Mouse (Mus musculus) hindbrain, embryonic 11.5 days (tissue): ENCODE results near the gene Epn2. TPM values are rescaled to one million over a fixed set of nuclear protein-coding genes. Genes with fewer than 3 reads are reported as not detected.

Source experiments
- polyA plus RNA-seq: library from polyadenylated mRNA; unstranded; fragments of >200 nt; fragmentation: Nextera tagmentation; extraction: Ambion mirVana; gene quantifications from 2 replicates; pipeline ENCODE4 v1.2.1, GENCODE M21; 2014

The Epn2 gene
- polyA plus RNA-seq, 1 experiment from 2014 or later: 34.2 TPM

Other genes starting within 250 kb of the Epn2 start
- gene Slc47a2, start 236.8 kb downstream of the Epn2 start, polyA plus RNA-seq: not detected in 2 replicates
- gene Slc47a1, start 201.3 kb downstream of the Epn2 start, polyA plus RNA-seq: 0.08 and 0.15 TPM in 2 replicates
- gene Rnf112, start 125.6 kb downstream of the Epn2 start, polyA plus RNA-seq: 0.56 and 0.74 TPM in 2 replicates
- 111 and 132 TPM in 2 replicates for gene Mfap4, start 94.3 kb downstream of the Epn2 start, polyA plus RNA-seq
- gene Mapk7, start 85.3 kb downstream of the Epn2 start, polyA plus RNA-seq: 51.5 and 54.7 TPM in 2 replicates
- 34.3 and 42.1 TPM in 2 replicates for gene B9d1, start 74.5 kb downstream of the Epn2 start, polyA plus RNA-seq
- gene Grap, start 73.6 kb upstream of the Epn2 start, polyA plus RNA-seq: 5.3 and 6.8 TPM in 2 replicates
- 0.18 and 0.31 TPM in 2 replicates for gene Fam83g, start 104.4 kb upstream of the Epn2 start, polyA plus RNA-seq
- gene Slc5a10, start 141.1 kb upstream of the Epn2 start, polyA plus RNA-seq: 0.09 TPM in 1 of 2 replicates, not detected in the other
- 42.3 and 44.9 TPM in 2 replicates for gene Prpsap2, start 182.4 kb upstream of the Epn2 start, polyA plus RNA-seq